Mouse (Mus musculus) ovary, postnatal 14 days (tissue): ENCODE measurements around the gene Ctdspl.

ENCODE experiments used
- DNase-seq: peaks from one replicate; pipeline ENCODE4 v3.0.0; 2022; ENCODE audit warnings: low spot score

Gene Ctdspl

GRCm38 (mm10) chr9:119060701-119061100 lies 134.4 kb downstream of the Ctdspl start:
- no peak for DNase-seq

GRCm38 (mm10) chr9:119063036-119063644 lies 136.9 kb downstream of the Ctdspl start:
- DNase-seq = no peak

GRCm38 (mm10) chr9:119064296-119064695 lies 138.0 kb downstream of the Ctdspl start:
- no peak for DNase-seq

GRCm38 (mm10) chr9:119067601-119068000 lies 141.3 kb downstream of the Ctdspl start:
- DNase-seq = peak; percentile 77

DNA sequence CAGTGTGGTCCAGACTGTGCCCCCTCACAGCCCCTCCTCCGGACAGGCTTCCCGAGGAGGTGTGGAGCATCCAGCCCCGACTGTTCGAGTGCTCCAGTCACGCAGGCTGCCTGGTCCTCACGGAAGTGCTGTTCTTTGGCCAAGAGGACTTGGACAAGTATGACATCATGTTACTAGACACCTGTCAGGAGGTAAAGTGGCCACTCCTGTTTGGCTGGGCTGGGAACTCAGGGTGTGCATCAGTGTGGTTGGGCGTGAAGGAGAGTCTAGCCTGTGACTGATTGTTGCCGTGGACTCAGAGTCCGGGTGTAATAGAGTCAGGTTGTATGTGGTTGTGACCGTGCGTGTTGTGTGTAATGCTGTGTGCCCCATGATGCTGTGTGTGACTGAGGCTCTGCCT lies 142.0 kb downstream of the Ctdspl start:
- no peak for DNase-seq

DNA sequence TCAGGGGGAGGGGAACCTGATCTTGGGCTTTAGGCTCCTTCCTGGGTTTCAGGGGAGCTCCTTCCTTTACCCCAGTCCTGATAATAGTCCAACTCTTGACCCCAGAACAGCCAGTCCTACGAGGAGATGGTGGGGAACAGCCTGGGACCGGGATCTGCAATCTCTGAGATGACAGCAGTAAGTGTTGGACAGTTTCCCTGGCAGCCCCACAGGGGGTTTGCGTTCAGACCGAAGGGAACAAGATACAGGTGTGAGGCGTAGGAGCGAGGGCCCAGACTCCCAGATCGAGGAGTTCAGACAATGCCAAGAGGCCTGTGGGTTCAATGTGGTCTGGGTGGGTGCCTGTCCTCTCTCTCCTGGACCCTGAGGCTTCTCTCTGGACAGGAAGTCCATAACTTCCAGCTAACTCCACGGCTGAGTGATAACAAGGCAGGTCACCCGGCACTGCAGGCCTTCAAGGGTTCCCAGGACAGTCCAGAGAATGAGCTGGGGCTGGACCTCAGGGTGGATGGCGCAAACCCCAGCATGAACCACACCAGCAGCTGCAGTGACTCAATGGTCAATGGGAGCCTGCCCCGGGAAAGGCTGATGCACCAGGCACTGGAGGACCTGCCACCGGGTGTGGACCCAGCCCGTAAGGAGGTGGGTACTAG lies 144.0 kb downstream of the Ctdspl start:
- DNase-seq = no peak

GRCm38 (mm10) chr9:119071786-119072185 lies 145.5 kb downstream of the Ctdspl start:
- DNase-seq = no peak

GRCm38 (mm10) chr9:119073184-119073895 lies 147.1 kb downstream of the Ctdspl start:
- DNase-seq = no peak

GRCm38 (mm10) chr9:119075685-119076084 lies 149.4 kb downstream of the Ctdspl start:
- no peak for DNase-seq

DNA sequence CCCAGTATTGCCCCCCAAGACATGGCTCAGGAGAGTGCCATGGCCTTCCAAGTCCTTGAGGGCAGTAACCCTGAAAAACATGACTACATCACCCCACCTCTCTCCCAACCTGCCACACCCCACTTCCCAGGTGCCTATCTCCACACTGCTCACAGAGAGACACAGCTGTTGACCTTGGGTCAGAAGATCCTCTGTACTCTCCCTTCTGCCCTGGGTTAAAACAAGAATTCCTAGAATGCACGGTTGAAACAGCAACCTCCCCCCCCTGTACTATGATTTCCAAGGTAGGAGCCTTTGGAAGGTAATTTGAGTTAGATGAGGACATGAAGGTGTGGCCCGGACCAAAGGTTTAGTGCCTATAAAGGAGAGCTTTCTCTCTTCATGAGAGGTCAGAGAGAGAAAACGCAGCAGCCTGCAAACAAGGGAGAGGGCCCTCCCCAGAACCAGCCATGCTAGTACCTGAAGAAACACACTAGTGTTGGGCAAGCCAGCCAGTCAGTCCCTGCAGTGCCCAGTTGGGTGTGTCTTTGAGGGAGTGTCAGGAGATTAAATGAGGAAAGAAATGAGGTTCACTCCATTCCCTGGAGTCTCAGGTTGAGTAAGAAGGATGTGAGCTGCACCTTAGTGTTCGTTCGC lies 153.9 kb downstream of the Ctdspl start:
- no peak for DNase-seq

DNA sequence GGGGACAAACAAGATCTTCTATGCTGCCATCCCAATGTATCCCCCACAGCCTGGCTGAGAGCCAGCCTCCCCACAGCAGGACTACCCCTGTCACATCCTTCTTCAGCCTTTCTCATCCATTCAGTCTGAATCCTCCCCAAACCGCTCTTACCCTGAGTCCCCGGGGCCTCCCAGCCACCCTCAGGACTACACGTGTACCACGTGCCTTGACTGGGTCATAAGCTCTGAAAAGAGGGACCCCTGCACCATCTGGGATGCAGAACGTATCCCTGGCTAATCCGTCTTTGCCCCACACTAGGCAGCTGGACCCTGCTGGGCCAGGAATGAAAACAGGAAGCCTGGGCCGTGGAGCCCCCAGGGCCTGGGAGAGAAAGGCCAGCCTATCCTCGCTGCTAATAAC lies 155.8 kb downstream of the Ctdspl start:
- no peak for DNase-seq

DNA sequence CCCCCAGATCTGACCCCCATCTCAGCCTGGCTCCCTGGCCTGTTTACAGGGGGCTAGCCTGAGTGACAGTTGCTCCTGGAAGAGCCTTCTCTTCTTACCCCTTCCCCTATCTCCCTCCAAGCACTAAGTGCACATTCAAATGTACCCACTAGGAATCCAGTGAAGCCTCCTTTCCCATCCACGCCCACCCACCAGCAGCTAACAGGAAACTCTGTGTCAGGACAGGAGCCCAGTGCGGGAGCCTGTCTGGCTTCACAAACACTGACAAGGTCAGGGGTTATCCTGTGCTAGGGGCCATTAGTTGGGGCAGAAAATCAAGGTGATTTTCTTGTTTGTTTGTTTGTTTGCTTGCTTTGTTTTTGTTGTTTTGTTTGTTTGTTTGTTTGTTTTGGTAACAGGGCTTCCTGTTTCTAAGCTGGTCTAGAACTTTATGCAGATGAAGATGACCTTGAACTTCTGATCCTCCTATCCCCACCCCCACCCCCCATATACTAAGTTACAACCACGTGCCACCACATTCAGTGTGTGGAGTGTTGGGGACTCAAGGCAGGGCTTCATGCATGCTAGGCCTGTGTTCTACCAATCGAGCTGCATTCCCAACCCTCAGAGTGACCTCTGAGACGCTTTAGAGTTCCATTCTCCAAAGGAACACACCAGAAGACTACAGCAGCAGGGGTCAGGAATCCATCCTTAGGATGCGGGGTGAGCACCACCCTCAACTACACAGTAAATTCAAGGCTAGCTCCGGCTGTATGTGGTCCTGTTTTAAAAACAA lies 156.6 kb downstream of the Ctdspl start:
- no peak for DNase-seq

DNA sequence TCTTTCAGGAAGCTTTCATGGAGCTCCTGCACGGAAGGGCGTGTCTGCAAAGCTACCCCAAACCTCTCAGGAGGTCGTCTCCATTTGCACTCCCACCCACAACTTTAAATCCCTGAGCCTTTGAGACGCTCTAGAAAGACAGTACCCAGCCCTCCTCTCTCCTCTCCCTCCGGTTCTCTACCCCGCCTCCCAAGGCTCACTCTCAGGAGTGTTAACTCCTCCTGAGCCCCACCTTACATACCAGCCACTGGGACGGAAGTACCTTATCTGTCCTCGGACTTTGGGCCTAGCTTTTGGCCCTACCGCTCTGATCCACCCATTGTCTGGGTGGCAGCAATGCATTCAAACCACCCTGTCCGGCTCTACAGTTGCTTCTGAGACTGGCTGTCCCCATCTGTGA lies 157.7 kb downstream of the Ctdspl start:
- DNase-seq = no peak

DNA sequence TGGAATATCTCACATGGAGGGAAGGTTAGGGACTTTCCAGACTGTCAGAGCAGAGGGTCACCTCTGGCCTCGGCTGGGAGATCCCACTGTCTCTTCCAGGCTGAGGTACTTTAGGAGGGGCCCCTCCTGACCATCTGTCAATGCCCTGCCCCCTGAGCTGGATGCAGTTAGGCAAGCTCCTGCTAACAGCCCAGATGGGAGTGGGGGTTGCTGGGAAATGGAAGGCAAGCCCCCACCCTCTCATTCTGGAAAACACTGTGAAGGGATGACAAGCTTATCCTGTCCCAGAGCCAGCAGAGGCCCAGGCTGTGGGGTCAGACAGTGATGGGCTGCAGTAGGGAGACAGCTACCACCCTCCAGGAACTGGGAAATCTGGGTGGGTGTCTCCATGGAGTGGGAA lies 160.2 kb downstream of the Ctdspl start:
- no peak for DNase-seq

DNA sequence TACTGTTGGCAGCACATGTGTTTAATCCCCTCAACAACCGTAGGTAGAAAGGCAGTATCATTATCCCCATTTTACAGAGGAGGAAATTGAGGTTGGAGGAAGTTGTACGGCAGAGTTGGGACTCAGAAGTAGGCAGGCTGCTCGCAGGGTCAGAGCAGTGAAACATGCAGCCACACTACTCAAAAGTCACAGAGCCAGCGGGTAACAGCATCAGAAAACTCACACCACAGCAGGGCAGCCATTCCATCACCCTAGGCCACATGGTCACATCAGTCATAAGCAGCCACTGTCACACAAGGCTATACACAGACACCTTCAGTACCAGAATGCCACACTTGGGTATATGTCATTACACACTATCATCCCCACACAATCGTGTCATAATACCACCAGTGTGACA lies 161.1 kb downstream of the Ctdspl start:
- no peak for DNase-seq

DNA sequence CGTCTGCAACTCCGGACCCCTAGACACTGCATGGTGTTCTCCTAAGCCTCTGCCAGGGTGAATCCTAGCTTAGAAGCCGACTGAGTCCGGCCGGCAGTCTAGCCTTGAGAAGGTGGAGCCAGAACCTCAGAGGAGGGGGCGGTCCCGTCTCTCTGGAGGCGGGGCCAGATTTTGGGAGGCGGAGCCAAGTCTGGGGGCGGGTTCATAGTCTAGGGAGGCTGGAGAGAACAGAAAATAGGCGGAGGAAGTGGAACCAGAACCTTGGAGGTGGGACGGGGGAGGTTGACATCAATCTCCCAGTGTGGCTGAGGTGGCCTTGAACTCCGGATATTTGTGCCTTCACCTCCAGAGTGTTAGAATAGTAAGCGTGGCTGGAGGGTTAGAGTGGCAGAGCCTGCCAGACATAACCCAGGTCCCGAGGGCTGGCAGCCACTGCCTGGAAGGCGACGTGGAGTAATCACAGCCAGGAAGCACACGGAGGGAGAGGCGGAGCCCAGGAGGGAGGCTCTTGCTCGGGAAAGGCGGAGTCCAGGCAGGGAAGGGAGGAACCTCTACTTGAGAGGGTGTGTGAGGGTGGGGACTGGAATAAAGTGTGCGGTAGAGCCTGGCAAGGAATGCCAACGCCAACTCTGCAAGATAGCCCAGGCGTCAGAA lies 162.0 kb downstream of the Ctdspl start:
- DNase-seq = peak; percentile 97

- no peak for DNase-seq
These were observed 163.2 kb downstream of the Ctdspl start for GRCm38 (mm10) chr9:119089437-119089836.

DNA sequence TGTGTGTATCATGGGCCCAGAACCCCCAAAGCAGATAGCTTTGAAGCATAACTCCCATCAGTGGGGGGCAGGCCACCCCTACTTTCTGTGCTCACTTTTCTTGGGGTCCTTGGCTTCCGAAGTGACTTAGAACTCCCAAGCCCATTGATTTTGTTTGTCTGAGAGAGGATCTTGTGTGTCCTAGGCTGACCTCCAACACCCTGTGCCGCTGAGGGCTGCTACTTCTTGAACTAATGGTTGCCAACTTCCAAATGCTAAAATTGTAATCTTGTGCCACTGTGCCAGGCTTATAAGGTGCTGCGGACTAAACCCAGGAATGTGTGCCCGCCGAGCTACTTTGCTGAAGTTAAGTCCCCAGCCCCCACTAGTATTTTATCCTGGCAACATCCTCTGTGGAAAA lies 164.2 kb downstream of the Ctdspl start:
- no peak for DNase-seq

- no peak for DNase-seq
These were observed 165.5 kb downstream of the Ctdspl start for GRCm38 (mm10) chr9:119091581-119092310.

- DNase-seq = no peak
These were observed 166.5 kb downstream of the Ctdspl start for GRCm38 (mm10) chr9:119092473-119093418.
